Mouse (Mus musculus) megakaryocyte, embryonic 14.5 days (primary cell): ENCODE measurements at regions not wholly inside any gene's neighbourhood (a gene's known extent, or its start where the extent isn't known, plus 50 kb on each side); places are given as distances from the start of the nearest gene placed in this dataset.
"Not testable (repeated sequence)": the region's sequence is repeated elsewhere in the genome, so short reads cannot be mapped to it uniquely, and the experiment has no call there.

Experiments
- H3K27me3 ChIP-seq: replicated peaks from 2 replicates; pipeline ENCODE3; 2012; ENCODE audit warnings: inconsistent platforms
- H3K36me3 ChIP-seq: replicated peaks from 2 replicates; pipeline ENCODE3; 2012; ENCODE audit warnings: low read length, inconsistent platforms, mixed read lengths
- H3K4me1 ChIP-seq: 2 replicates; pipeline ENCODE4 v1.6.1; 2012; ENCODE audit warnings: inconsistent platforms
- H3K4me3 ChIP-seq: replicated peaks from 2 replicates; pipeline ENCODE3; 2012; ENCODE audit warnings: moderate library complexity, mild to moderate bottlenecking, inconsistent platforms
- H3K9me3 ChIP-seq: 2 replicates; pipeline ENCODE4 v1.6.1; 2012; ENCODE audit warnings: inconsistent platforms
- FLI1 ChIP-seq: IDR thresholded peaks from 2 replicates; pipeline ENCODE4 v1.6.1; 2012; ENCODE audit warnings: low read length, inconsistent platforms, mixed read lengths
- GATA1 ChIP-seq: IDR thresholded peaks from 3 replicates; pipeline ENCODE4 v1.6.1; 2012; ENCODE audit warnings: mixed read lengths, low read length, inconsistent platforms, borderline replicate concordance

GRCm38 (mm10) chr10:8136662-8137061, 180.6 kb upstream of the Tab2 start:
- TF ChIP-seq GATA1 (no peak), FLI1 (no peak)

GRCm38 (mm10) chr10:8135272-8135671, 179.2 kb upstream of the Tab2 start:
- TF ChIP-seq FLI1 (no peak), GATA1 (no peak)
- Histone ChIP-seq H3K27me3 (no peaks in the 10 kb centered on the region), H3K4me3 (no peak overlapping the region), H3K4me1 (peaks cover 55% of the 10 kb centered on the region), H3K9me3 (no peaks in the 10 kb centered on the region), H3K36me3 (no peaks in the 10 kb centered on the region)

More at GRCm38 (mm10) chr10:8136662-8137061, 180.6 kb upstream of the Tab2 start:
- H3K4me3 ChIP-seq: no peak overlapping the region
- H3K27me3 ChIP-seq: no peaks in the 10 kb centered on the region
- H3K36me3 ChIP-seq: no peaks in the 10 kb centered on the region
- H3K4me1 ChIP-seq: peaks cover 41% of the 10 kb centered on the region
- no peaks in the 10 kb centered on the region for H3K9me3 ChIP-seq

- no peak for TF ChIP-seq FLI1
- no peak for TF ChIP-seq GATA1
- no peaks in the 10 kb centered on the region for H3K9me3 ChIP-seq
- no peaks in the 10 kb centered on the region for H3K36me3 ChIP-seq
- H3K4me1 ChIP-seq: peaks cover 62% of the 10 kb centered on the region
- H3K4me3 ChIP-seq: no peak overlapping the region
- no peaks in the 10 kb centered on the region for H3K27me3 ChIP-seq
Measured at GRCm38 (mm10) chr10:8134398-8134797, 178.4 kb upstream of the Tab2 start.

- Histone ChIP-seq H3K9me3 (no peaks in the 10 kb centered on the region), H3K4me1 (peaks cover 62% of the 10 kb centered on the region)
- TF ChIP-seq GATA1 (no peak), FLI1 (no peak)
Measured at GRCm38 (mm10) chr10:8133451-8133952, 177.5 kb upstream of the Tab2 start.

GRCm38 (mm10) chr10:8132795-8133194, 176.8 kb upstream of the Tab2 start:
- Histone ChIP-seq H3K4me1 (peaks cover 62% of the 10 kb centered on the region), H3K27me3 (no peaks in the 10 kb centered on the region), H3K4me3 (no peak overlapping the region), H3K36me3 (no peaks in the 10 kb centered on the region), H3K9me3 (no peaks in the 10 kb centered on the region)
- TF ChIP-seq FLI1 (no peak), GATA1 (no peak)

More at GRCm38 (mm10) chr10:8133451-8133952, 177.5 kb upstream of the Tab2 start:
- Histone ChIP-seq H3K27me3 (no peaks in the 10 kb centered on the region), H3K4me3 (no peak overlapping the region), H3K36me3 (no peaks in the 10 kb centered on the region)

- peaks cover 49% of the 10 kb centered on the region for H3K4me1 ChIP-seq
- H3K27me3 ChIP-seq: no peaks in the 10 kb centered on the region
- TF ChIP-seq FLI1 (no peak), GATA1 (no peak)
- no peaks in the 10 kb centered on the region for H3K36me3 ChIP-seq
- peak overlapping the region; percentile 86 for H3K4me3 ChIP-seq
- no peaks in the 10 kb centered on the region for H3K9me3 ChIP-seq
Measured at GRCm38 (mm10) chr10:8130472-8131241, 174.6 kb upstream of the Tab2 start.

GRCm38 (mm10) chr10:8130057-8130456, 174.0 kb upstream of the Tab2 start:
- no peaks in the 10 kb centered on the region for H3K36me3 ChIP-seq
- peaks cover 44% of the 10 kb centered on the region for H3K4me1 ChIP-seq
- peak overlapping the region; percentile 86 for H3K4me3 ChIP-seq
- no peaks in the 10 kb centered on the region for H3K27me3 ChIP-seq
- H3K9me3 ChIP-seq: no peaks in the 10 kb centered on the region
- no peak for TF ChIP-seq FLI1
- no peak for TF ChIP-seq GATA1

GRCm38 (mm10) chr10:8124124-8124523, 168.1 kb upstream of the Tab2 start:
- H3K4me1 ChIP-seq: peaks cover 13% of the 10 kb centered on the region
- no peak for TF ChIP-seq FLI1
- no peak for TF ChIP-seq GATA1
- no peaks in the 10 kb centered on the region for H3K9me3 ChIP-seq

GRCm38 (mm10) chr10:8121895-8122294, 165.9 kb upstream of the Tab2 start:
- Histone ChIP-seq H3K4me3 (no peak overlapping the region), H3K4me1 (peaks cover 32% of the 10 kb centered on the region), H3K27me3 (no peaks in the 10 kb centered on the region), H3K9me3 (no peaks in the 10 kb centered on the region), H3K36me3 (no peaks in the 10 kb centered on the region)
- TF ChIP-seq GATA1: no peak
- no peak for TF ChIP-seq FLI1

More at GRCm38 (mm10) chr10:8124124-8124523, 168.1 kb upstream of the Tab2 start:
- no peaks in the 10 kb centered on the region for H3K27me3 ChIP-seq
- H3K36me3 ChIP-seq: no peaks in the 10 kb centered on the region
- H3K4me3 ChIP-seq: no peak overlapping the region

- H3K4me3 ChIP-seq: no peak overlapping the region
- peaks cover 42% of the 10 kb centered on the region for H3K4me1 ChIP-seq
- H3K9me3 ChIP-seq: no peaks in the 10 kb centered on the region
- H3K36me3 ChIP-seq: no peaks in the 10 kb centered on the region
- no peaks in the 10 kb centered on the region for H3K27me3 ChIP-seq
- TF ChIP-seq FLI1: no peak
- no peak for TF ChIP-seq GATA1
Measured at GRCm38 (mm10) chr10:8116821-8117220, 160.8 kb upstream of the Tab2 start.

- not testable (repeated sequence) for H3K9me3 ChIP-seq, H3K36me3 ChIP-seq, H3K4me3 ChIP-seq, H3K27me3 ChIP-seq
- H3K4me1 ChIP-seq: peaks cover 33% of the 10 kb centered on the region
Measured at GRCm38 (mm10) chr10:8114932-8115331, 158.9 kb upstream of the Tab2 start.
